Mouse (Mus musculus): Measurements from ENCODE around the gene Calcb.

Calcb gene

GRCm38 (mm10) chr7:114770586-114770985, 52.1 kb downstream of the Calcb start:
- no peak for DNase-seq (ENCODE audit: low read depth, low spot score)
- no peaks in the 10 kb centered on the region for H3K27me3 ChIP-seq (ENCODE audit: control insufficient read depth, insufficient read depth, low read length, poor library complexity, severe bottlenecking)
- H3K36me3 ChIP-seq (ENCODE audit: control insufficient read depth, insufficient read depth, low read length, poor library complexity, severe bottlenecking) = no peaks in the 10 kb centered on the region

DNA sequence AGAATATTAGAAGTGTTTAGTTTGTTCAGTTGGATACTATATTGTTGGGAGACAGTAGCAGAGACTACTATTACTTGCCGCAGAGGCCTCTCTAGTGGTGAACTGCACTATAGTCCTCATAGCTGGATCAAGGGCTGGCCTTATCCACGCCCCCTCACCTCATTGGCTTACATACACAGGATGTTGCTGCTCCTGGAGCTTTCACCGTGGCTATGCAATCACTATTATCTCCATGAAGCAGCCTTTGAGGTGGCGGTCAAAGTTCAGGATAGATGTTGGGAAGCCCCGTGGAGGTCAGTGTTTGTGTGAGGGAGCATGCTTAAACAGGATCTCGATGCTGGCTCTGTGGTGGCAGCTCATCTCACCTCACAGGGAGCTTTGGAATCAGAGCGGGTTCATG, 53.4 kb downstream of the Calcb start:
- DNase-seq (ENCODE audit: low read depth, low spot score) = no peak
- no peaks in the 10 kb centered on the region for H3K36me3 ChIP-seq (ENCODE audit: control insufficient read depth, insufficient read depth, low read length, poor library complexity, severe bottlenecking)
- no peaks in the 10 kb centered on the region for H3K27me3 ChIP-seq (ENCODE audit: control insufficient read depth, insufficient read depth, low read length, poor library complexity, severe bottlenecking)
